Mouse (Mus musculus) lung, adult 2 months (tissue): ENCODE data around the gene Mrpl22.

Source experiments
- CTCF ChIP-seq: fragments of 200-500 bp; IDR thresholded peaks from 2 replicates; pipeline ENCODE4 v1.5.1; 2011; ENCODE audit warnings: mild to moderate bottlenecking, low read length, control low read depth; ENCODE audit not compliant: insufficient read depth
- POLR2A ChIP-seq: fragments of 200-500 bp; IDR thresholded peaks from 2 replicates; pipeline ENCODE4 v1.6.1; 2011; ENCODE audit warnings: low read depth, mild to moderate bottlenecking, control low read depth, low read length, borderline replicate concordance; ENCODE audit errors: extremely low read depth

GRCm38 (mm10) chr11:58201052-58201451 is 29.6 kb downstream of the Mrpl22 start:
- TF ChIP-seq CTCF (no peak), POLR2A (no peak)
